8 mouse cellular contexts compared by ENCODE assay signal in the genomic region with DNA sequence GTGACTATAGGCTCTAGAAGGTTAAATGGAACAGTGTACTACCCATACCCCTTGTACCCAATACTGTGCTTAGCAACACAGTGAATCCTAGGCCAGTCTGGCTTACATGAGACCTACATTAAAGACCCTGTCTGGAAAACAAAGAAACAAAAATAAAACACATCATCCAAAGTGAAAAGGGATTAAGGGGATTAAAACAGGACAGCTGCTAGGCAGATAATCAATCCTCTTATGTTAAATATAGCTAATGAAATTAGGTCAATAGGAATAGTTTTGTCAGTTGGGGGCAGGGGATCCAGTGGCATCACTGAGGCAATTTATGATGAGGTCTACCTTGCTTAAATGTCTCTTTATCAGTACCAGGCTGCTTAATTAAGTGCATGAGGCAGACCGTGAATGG. TPM values are rescaled to one million over a fixed set of nuclear protein-coding genes. Genes with fewer than 3 reads are reported as not detected.
DNase-seq lines count a peak whose midpoint lies in the region; ATAC-seq and TF ChIP-seq lines count a peak whose summit lies in the region.

A gene (plus strand): TSS at position 322 of the 400 bp plus-strand sequence.

- TF ChIP-seq CTCF in brain, embryonic 14.5 days (IDR thresholded peaks at IDR 0.05; ENCODE audit: borderline replicate concordance, extremely low read depth, insufficient read depth, insufficient read length): no peak

- no peak for ATAC-seq in midbrain, embryonic 14.5 days (ENCODE audit: low FRiP score, low TSS enrichment)

- no peak within 1 kb of the TSS for H3K9ac ChIP-seq in midbrain, embryonic 14.5 days (replicated peaks; ENCODE audit: low read length)

- H3K4me1 ChIP-seq in midbrain, embryonic 14.5 days (ENCODE audit: control insufficient read depth, insufficient read depth, low read length): no peaks in the 10 kb centered on the region

- no peak within 1 kb of the TSS for H3K27ac ChIP-seq in midbrain, embryonic 14.5 days (replicated peaks; ENCODE audit: low read depth, low read length)

- 75% methylated on average over 1 of the region's 1 CpGs for WGBS in midbrain, embryonic 14.5 days

- no peak within 1 kb of the TSS for H3K4me2 ChIP-seq in midbrain, embryonic 14.5 days (ENCODE audit: low read length)

- no peak within 1 kb of the TSS for H3K4me3 ChIP-seq in midbrain, embryonic 14.5 days (replicated peaks; ENCODE audit: low read depth, low read length)

- DNase-seq in left cerebral cortex, adult 18-20 months (ENCODE audit: low spot score in 2 of 2): no peak
- no peak for DNase-seq in left cerebral cortex, adult 11 months (ENCODE audit: low spot score)
- no peak for DNase-seq in brain, embryonic 14.5 days (ENCODE audit: low read depth)
- no peak for DNase-seq in heart, postnatal 4 days
- no peak for DNase-seq in midbrain, embryonic 14.5 days
- DNase-seq in thymus, postnatal 36 days: no peak
- no peak for DNase-seq in spleen, postnatal 10 days (ENCODE audit: low spot score in 2 of 2)
- DNase-seq in cerebellum, adult 11-12 months: no peak

- no peaks in the 10 kb centered on the region for H3K27me3 ChIP-seq in midbrain, embryonic 14.5 days (ENCODE audit: control insufficient read depth, insufficient read depth, low read length)

- H3K9me3 ChIP-seq in midbrain, embryonic 14.5 days (ENCODE audit: control insufficient read depth, low read length): no peaks in the 10 kb centered on the region

- TF ChIP-seq POLR2A in brain, embryonic 14.5 days (IDR thresholded peaks at IDR 0.05; ENCODE audit: borderline replicate concordance, extremely low read depth, insufficient read depth, insufficient read length, poor library complexity, severe bottlenecking): no peak

- H3K36me3 ChIP-seq in midbrain, embryonic 14.5 days (ENCODE audit: control insufficient read depth, insufficient read depth, low read length): no peaks in the 10 kb centered on the region

RNA-seq across cellular contexts. Expression of the gene that starts here (rescaled TPM):
- total RNA-seq in left cerebral cortex, adult 18-20 months (2021): 10 to 100 TPM; 22.2 to 22.3 TPM
- polyA plus RNA-seq in brain, embryonic 14.5 days (2012; rRNA removed): 9.6 and 12.3 TPM in 2 replicates
- 10 to 100 TPM; 14.6 to 15.3 TPM for total RNA-seq in heart, postnatal 4 days (2021)
- 14.3 and 20.5 TPM in 2 replicates for polyA plus RNA-seq in midbrain, embryonic 14.5 days (2014; fragmentation: Nextera tagmentation; extraction: Ambion mirVana)
